8 mouse cellular contexts compared by ENCODE assay signal in genomic region chr2:21141189-21141519, GRCm38 (mm10).
DNase-seq lines count a peak whose midpoint lies in the region; ATAC-seq and TF ChIP-seq lines count a peak whose summit lies in the region.

No protein-coding gene starts in this region.

- TF ChIP-seq POLR2A in cortical plate, adult 2 months (IDR thresholded peaks at IDR 0.05; ENCODE audit: extremely low read depth, insufficient read depth, low read length): no peak
- TF ChIP-seq POLR2A in thymus, adult 2 months (IDR thresholded peaks at IDR 0.05; ENCODE audit: control insufficient read depth, extremely low read depth, insufficient read depth, low read length, poor library complexity): no peak

- H3K9me3 ChIP-seq in heart, embryonic 16.5 days (replicated peaks; ENCODE audit: control insufficient read depth, low read length): no peaks in the 10 kb centered on the region
- H3K9me3 ChIP-seq in hindbrain, embryonic 12.5 days (replicated peaks): peaks cover 8% of the 10 kb centered on the region

- H3K27ac ChIP-seq in heart, embryonic 16.5 days (ENCODE audit: low read length): peak overlapping the region; percentile 69
- H3K27ac ChIP-seq in cortical plate, adult 2 months (ENCODE audit: insufficient read depth, low read length): no peak overlapping the region
- H3K27ac ChIP-seq in hindbrain, embryonic 12.5 days: peak overlapping the region; percentile 93
- H3K27ac ChIP-seq in thymus, adult 2 months (ENCODE audit: control insufficient read depth, insufficient read depth, low read length): no peak overlapping the region

- peak overlapping the region; percentile 76 for H3K9ac ChIP-seq in heart, embryonic 16.5 days (ENCODE audit: low read length)
- H3K9ac ChIP-seq in hindbrain, embryonic 12.5 days: peak overlapping the region; percentile 77

- TF ChIP-seq CTCF in cortical plate, adult 2 months (IDR thresholded peaks at IDR 0.05; ENCODE audit: extremely low read depth, insufficient read depth, low read length): no peak
- no peak for TF ChIP-seq CTCF in thymus, adult 2 months (IDR thresholded peaks at IDR 0.05; ENCODE audit: borderline replicate concordance, control insufficient read depth, extremely low read depth, insufficient read depth, low read length, poor library complexity)

- intact Hi-C loops in heart, postnatal 10 days (cut with DNase I): loop anchor here (5.0 kb wide), 2 partner anchors 46 to 174 kb away; partner anchors contain the start of gene Arhgap21

- H3K4me3 ChIP-seq in heart, embryonic 16.5 days (ENCODE audit: low read length): peak overlapping the region; percentile 68
- H3K4me3 ChIP-seq in cortical plate, adult 2 months (ENCODE audit: insufficient read depth, low read length): peak overlapping the region; percentile 35
- peak overlapping the region; percentile 54 for H3K4me3 ChIP-seq in hindbrain, embryonic 12.5 days
- no peak overlapping the region for H3K4me3 ChIP-seq in thymus, adult 2 months (ENCODE audit: control insufficient read depth, insufficient read depth, low read length)

- H3K4me1 ChIP-seq in heart, embryonic 16.5 days (ENCODE audit: control insufficient read depth, insufficient read depth, low read length): peaks cover 11% of the 10 kb centered on the region
- peaks cover 7% of the 10 kb centered on the region; the same call in 1 of the 2 replicates for H3K4me1 ChIP-seq in cortical plate, adult 2 months (ENCODE audit: control insufficient read depth, insufficient read depth, low read length)
- peaks cover 12% of the 10 kb centered on the region; the same call in 1 of the 2 replicates for H3K4me1 ChIP-seq in hindbrain, embryonic 12.5 days
- H3K4me1 ChIP-seq in thymus, adult 2 months (replicated peaks; ENCODE audit: control insufficient read depth, insufficient read depth, low read length): no peaks in the 10 kb centered on the region; the same call in 1 of the 2 replicates

- WGBS in heart, embryonic 16.5 days: 19% methylated on average over 7 of the region's 7 CpGs
- WGBS in hindbrain, embryonic 12.5 days: 10% methylated on average over 7 of the region's 7 CpGs
- 28% methylated on average over 7 of the region's 7 CpGs for WGBS in thymus, adult 2 months

- ATAC-seq in heart, embryonic 16.5 days (replicated peaks; ENCODE audit: extremely low read depth, insufficient read depth, low FRiP score): no peak
- ATAC-seq in hindbrain, embryonic 12.5 days (ENCODE audit: low FRiP score): peak; percentile 5; the same call in 1 of the 2 replicates
- peak; percentile 44; the same call in 1 of the 2 replicates for ATAC-seq in megakaryocyte-erythroid progenitor cell, adult 5-6 weeks (replicated peaks; ENCODE audit: low FRiP score, low TSS enrichment, poor library complexity, severe bottlenecking)

- H3K36me3 ChIP-seq in heart, embryonic 16.5 days (ENCODE audit: control insufficient read depth, insufficient read depth): no peaks in the 10 kb centered on the region
- H3K36me3 ChIP-seq in hindbrain, embryonic 12.5 days: no peaks in the 10 kb centered on the region
- H3K36me3 ChIP-seq in thymus, adult 2 months (ENCODE audit: control insufficient read depth, insufficient read depth, low read length): no peaks in the 10 kb centered on the region

- H3K4me2 ChIP-seq in heart, embryonic 16.5 days (ENCODE audit: low read depth, low read length): peak overlapping the region; percentile 98
- peak overlapping the region; percentile 86 for H3K4me2 ChIP-seq in hindbrain, embryonic 12.5 days (replicated peaks)

- H3K27me3 ChIP-seq in heart, embryonic 16.5 days (ENCODE audit: control insufficient read depth, insufficient read depth, low read length): no peaks in the 10 kb centered on the region; the same call in 1 of the 2 replicates
- H3K27me3 ChIP-seq in hindbrain, embryonic 12.5 days: no peaks in the 10 kb centered on the region
- peaks cover 3% of the 10 kb centered on the region for H3K27me3 ChIP-seq in thymus, adult 2 months (ENCODE audit: control insufficient read depth, insufficient read depth, low read length)

- DNase-seq in heart, postnatal 10 days: no peak
- DNase-seq in thymus, adult 2 months: no peak
- no peak for DNase-seq in yolk sac, embryonic 10.5 days (ENCODE audit: low spot score)
- DNase-seq in B cell, adult 2 months: no peak

Comparison
In these comparisons a context has a peak if more than half of its experiments do, and no peak if none do; other contexts are left out.
1. H3K27ac ChIP-seq: peak in heart, embryonic 16.5 days (single experiment) and hindbrain, embryonic 12.5 days (single experiment); none in cortical plate, adult 2 months (single experiment) and thymus, adult 2 months (single experiment).